Mouse (Mus musculus): ENCODE results near the gene Vsig10l.

The Vsig10l gene

DNA sequence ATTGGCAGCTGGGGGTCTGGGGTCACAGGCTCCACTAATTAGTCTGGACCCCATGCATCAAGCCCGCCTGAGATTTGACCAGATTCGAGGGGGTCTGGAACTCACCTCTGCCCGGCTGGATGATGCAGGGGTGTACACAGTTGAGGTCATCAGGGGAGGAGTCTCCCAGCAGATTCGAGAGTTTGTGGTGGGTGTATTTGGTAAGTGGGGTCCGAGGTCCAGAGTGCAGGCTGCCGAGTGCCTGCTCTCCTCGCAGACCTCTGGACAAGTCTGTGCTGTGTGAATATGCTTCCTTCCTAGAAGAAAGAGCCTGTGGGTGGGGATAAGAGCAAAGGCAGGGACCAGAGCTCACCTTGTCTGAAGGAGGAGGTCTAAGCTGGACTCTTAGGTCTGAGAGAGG, 1.0 kb downstream of the Vsig10l start:
- no peak for DNase-seq

GRCm38 (mm10) chr7:43464864-43465343, 2.0 kb downstream of the Vsig10l start:
- DNase-seq: no peak

GRCm38 (mm10) chr7:43465344-43466098, 2.6 kb downstream of the Vsig10l start:
- DNase-seq: peak; percentile 77 to 83

DNA sequence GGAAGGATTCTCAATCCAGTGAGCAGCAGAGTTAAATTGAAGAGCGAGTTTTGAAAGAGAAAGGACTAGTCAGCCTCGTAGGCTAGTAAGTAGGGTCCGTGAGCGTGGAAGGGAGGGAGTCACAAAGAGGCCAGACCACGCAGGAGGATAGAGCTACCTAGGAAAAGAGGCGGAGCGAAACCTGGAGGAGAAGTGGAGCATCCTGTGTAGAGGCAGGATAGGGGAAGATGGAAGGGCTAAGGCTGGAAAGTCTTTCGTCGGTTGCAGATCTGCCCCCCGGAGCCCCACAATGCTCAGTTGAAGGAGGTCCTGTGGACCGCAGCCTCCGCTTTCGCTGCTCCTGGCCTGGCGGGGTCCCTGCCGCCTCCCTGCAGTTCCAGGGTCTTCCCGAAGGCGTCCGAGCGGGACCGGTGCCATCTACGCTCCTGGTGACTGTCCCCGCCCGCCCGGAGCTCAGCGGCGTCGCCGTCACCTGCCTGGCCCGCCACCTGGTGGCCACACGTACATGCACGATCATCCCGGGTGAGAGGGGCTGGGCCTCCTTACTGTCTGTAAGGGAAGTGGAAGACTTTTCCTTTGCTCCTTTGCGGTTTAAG, 3.2 kb downstream of the Vsig10l start:
- peak; percentile 90 to 96 for DNase-seq

DNA sequence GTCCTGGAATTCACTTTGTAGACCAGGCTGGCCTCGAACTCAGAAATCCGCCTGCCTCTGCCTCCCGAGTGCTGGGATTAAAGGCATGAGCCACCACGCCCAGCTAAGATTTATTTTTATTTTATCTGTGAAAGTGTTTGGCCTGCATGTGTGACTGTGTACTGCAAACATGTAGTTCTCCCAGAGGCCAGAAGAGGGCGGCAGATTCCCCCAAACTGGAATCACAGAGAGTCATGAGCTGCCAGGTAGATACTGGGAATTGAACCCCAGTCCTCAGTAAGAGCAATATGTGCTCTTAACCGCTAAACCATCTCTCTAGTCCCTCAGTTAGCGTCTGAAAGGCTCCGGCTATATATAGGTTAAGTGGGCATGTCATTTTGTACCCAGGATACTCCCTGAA, 7.4 kb downstream of the Vsig10l start:
- peak; percentile 52 to 73 for DNase-seq

GRCm38 (mm10) chr7:43475706-43476105, 12.8 kb downstream of the Vsig10l start:
- peak in 1 of 2 experiments; percentile 71 for DNase-seq

DNA sequence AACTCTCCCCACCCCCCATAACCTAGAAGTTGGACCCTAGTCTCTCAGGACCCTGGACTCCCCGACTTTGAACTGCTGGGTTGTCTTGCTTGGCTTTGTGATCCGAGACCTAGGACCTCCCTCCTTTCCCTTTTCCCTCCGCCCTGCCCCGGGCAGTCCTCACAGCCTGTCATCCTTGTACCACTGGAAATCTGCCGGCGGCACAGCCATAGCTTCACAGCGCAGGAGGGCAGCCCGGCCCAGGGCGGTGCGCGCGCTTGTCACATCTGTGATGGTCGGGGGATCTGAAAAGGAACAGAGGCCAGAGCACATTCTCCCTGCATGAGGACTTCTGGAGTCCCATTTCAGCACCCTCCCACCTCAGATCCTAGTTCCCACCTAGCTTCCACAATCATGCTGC, 13.4 kb downstream of the Vsig10l start:
- DNase-seq: no peak

- no peak for DNase-seq
Measured at GRCm38 (mm10) chr7:43481191-43481590, 18.2 kb downstream of the Vsig10l start.

DNA sequence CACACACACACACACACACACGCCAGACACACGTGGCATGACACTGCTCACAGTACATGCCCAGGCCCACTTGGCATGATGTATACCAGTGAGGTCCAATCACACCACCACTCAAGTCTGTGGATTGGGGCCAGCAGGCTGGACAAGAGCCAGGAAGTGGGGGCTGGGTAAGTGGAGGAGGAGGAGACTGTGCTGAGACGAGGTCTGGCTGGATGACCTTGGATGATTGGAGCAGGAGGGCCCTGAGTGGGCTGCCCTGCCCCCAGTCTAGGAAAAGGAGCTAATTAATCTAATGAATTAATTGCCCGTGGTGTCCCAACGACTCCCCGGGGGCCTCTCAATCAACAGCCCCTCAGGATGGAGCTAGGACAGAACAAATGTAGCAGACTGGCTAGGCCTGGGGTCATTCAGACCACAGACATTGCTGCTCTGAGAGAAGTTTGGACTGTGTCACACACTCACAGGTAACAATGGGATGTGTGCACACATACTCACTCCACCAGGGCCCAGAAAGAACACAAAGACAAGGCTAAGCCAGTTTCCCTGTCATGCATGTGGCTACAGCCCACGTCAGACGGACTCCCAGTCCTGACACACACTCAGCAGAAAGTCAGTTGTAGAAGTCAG, 19.3 kb downstream of the Vsig10l start:
- DNase-seq: peak; percentile 70 to 90

DNA sequence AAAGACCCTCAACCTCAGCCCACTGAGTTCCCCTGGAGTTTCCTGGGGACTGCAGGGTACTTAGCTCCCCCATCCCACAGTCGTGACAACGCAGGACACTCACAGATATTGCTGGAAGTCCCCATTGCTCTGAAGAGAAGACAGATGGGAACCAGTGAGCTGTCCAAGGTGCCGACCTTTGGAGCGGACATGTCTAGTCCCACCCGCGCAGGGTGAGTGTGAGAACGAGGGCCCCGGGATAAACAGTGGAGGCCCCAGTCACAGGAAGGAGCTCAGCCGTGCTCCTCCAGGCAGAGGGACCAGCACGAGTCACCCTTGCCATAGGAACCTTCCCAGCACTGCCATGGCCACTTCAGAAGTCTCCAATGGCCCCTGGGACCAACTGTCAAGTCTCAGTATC, 20.3 kb downstream of the Vsig10l start:
- no peak for DNase-seq

- peak in 1 of 2 experiments; percentile 41 for DNase-seq
Measured at GRCm38 (mm10) chr7:43488646-43489045, 25.7 kb downstream of the Vsig10l start.

DNA sequence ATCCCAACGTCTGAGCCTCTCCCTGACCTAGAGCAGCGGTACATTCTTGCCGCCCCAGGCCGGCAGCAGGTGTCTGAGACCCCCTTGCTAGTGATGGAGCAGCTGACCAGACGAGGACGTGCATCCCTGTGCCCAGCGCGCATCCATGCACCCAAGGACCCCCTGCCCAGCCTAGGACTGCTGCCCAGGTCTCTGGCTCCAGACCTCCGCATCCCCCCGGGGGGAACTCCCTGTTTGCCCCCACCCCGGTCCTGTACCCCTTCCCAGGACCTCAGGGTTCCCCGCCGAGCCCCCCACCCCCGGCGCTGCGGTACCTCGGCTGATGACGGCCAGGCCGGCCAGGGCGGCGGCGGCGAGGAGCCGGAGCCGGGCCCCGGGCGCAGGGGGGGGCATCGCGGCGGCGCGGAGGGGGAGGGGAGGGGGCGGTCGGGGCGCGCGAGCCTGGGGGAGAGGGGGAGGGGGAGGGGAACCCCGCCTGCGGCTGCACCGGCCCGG, 26.7 kb downstream of the Vsig10l start, which contains the start of gene Iglon5:
TSS of gene Iglon5 (minus strand) at position 445 of the 495 bp plus-strand sequence.
- peak; percentile 69 for DNase-seq

GRCm38 (mm10) chr7:43490182-43490584, 27.2 kb downstream of the Vsig10l start:
- peak; percentile 92 to 94 for DNase-seq

DNA sequence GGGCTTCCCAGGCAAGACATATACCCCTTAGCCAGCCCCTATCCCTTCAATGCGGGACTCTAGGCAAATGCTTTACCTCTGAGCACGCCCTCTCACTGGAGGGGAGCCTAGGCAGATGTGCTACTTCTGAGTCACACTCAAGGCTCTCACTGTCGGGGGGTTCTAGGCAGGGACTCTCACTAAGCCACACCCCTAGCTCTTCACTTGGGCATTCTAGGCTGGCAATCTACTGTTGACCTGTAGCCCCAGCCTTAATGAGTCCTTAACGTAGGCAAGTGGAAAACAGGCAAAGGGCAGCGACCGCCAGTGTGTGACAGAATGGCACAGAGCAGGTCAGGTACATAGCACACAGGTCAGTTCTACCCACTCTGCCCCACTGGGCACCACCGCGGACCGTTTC, 27.9 kb downstream of the Vsig10l start:
- no peak for DNase-seq

DNA sequence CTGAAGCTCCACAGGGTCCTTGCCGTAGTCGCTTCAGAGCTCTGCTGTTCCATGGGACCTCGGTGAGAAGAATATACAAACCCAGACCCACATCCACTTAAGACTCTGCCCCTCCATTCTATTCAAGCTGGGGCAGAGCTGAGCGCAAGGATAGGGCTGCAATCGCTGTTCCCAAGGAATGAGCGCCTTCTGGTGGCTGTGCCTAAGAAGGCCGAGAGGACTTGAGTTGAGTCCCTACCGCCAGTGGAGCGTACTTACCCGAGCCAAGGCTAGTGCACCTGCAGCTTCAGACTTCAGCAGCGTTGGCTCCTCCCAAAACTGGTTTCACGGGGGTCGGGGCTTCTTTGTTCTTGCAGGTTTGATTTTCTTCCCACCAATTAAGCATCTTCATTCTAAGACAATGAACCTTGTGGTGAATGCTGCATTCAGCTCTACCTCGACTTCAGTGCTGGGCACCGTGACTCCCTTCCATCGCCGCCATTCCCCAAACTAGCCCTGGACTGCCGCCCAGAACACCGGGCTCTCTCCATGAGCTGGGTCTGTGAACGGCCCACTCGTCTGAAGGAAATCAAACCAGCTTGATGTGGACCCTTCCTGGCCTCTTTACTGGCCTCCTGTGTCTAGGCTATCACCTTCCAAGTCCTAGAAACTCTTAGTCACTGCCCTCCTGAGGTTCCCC, 32.5 kb downstream of the Vsig10l start:
- peak; percentile 85 to 89 for DNase-seq

- DNase-seq: no peak
Measured at GRCm38 (mm10) chr7:43511707-43512478, 48.9 kb downstream of the Vsig10l start.

- DNase-seq: no peak
Measured at GRCm38 (mm10) chr7:43512519-43512918, 49.6 kb downstream of the Vsig10l start.

DNA sequence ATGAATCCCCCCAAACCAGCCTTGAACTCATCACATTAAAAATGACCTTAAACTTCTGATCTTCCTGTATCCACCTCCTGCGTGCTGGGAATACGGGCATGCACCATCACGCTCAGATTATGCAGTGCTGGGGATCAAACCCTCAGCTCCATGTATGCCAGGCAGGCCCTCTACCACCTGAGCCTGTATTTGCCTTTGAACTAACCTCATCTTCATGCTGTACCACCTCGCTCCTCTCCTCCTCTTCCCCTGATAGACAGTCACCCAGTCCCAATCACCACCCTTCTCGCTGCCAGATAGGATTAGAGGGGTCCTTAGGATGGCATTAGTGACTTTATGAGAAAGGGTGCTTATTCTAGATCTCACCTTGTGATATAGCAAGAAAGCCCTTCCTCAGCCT, 52.1 kb downstream of the Vsig10l start:
- DNase-seq: no peak

DNA sequence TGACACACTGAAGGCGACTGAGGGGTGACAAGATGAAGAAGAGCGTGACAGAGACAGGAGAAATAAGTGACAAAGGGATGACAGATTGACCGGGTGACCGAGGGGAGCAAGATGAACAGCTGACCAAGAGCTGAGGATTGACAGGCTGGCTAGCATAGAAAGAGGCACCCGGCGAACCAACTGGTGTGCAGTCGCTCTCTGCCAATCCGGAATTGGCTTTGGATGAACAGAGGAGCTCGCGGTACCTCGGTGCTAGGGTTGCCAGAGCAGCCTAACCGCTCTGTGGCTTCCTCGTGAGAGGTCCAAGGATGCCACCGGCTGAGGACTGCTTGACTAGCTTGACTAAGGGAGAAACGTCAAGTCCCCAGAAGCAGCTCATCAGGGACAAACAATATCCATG, 55.4 kb downstream of the Vsig10l start:
- DNase-seq: peak; percentile 76 to 77
